Mouse (Mus musculus): ENCODE results near the gene Gabarapl2.

The Gabarapl2 gene

GRCm38 (mm10) chr8:111940171-111941100 is at the start of gene Gabarapl2:
Gene Gabarapl2 (plus strand): TSS chr8:111940703.
- DNase-seq (ENCODE audit: low read depth, low spot score): peak; percentile 93

DNA sequence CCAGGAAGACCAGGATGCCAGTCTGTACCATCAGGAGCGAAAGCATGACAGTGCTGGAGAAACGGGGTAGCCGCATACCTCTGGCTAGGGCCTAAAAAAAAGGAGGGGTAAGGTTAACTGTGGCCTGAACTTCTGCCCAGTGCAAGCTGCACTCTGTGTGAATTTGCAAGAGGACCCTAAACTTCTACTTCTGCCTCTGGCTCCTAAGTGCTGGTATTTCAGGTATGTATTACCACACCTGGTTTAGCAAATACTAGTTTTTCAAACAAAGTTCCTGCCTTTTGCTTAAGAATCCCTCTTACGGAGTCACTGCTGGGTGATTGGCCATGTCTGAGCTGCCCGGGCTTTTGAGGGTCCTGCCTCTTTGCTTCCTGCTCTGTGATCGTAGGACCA is 49.6 kb upstream of the Gabarapl2 start:
- no peak for DNase-seq (ENCODE audit: low read depth, low spot score)

GRCm38 (mm10) chr8:111891983-111892382 is 48.5 kb upstream of the Gabarapl2 start:
- no peak for DNase-seq (ENCODE audit: low read depth, low spot score)

- DNase-seq (ENCODE audit: low read depth, low spot score): no peak
These were observed 47.9 kb upstream of the Gabarapl2 start for GRCm38 (mm10) chr8:111892615-111893014.

GRCm38 (mm10) chr8:111894955-111895354 is 45.5 kb upstream of the Gabarapl2 start:
- DNase-seq (ENCODE audit: low read depth, low spot score): no peak

- DNase-seq (ENCODE audit: low read depth, low spot score): no peak
These were observed 41.9 kb upstream of the Gabarapl2 start for GRCm38 (mm10) chr8:111898586-111898985.

- DNase-seq (ENCODE audit: low read depth, low spot score): no peak
These were observed 38.4 kb upstream of the Gabarapl2 start for GRCm38 (mm10) chr8:111902080-111902479.

GRCm38 (mm10) chr8:111905500-111906121 is 34.9 kb upstream of the Gabarapl2 start:
- DNase-seq (ENCODE audit: low read depth, low spot score): no peak

GRCm38 (mm10) chr8:111909621-111910450 is 30.7 kb upstream of the Gabarapl2 start, which contains the start of gene Chst5:
Gene Chst5 (minus strand): TSS chr8:111910447.
- no peak for DNase-seq (ENCODE audit: low read depth, low spot score)

DNA sequence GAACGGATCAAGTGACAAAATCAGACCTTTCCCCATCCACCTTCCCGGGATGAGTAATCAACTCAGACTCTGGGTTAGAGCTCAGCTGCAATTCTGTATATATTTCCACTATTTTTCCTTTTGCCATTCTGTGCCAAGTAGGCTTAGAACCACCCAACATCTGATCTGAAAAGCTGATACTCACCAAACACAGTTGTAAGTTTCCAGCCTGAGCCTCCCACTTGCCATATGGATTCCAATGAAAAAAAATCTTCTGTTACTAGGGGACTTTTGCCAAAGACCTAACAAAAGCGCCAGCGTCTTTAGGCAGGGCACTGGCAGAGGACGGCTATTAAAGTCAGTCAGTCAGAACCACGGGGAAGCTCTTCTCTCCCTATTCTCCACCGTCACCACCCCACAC is 28.9 kb upstream of the Gabarapl2 start:
- DNase-seq (ENCODE audit: low read depth, low spot score): no peak

GRCm38 (mm10) chr8:111912860-111913432 is 27.6 kb upstream of the Gabarapl2 start:
- no peak for DNase-seq (ENCODE audit: low read depth, low spot score)

GRCm38 (mm10) chr8:111919663-111920062 is 20.8 kb upstream of the Gabarapl2 start:
- peak; percentile 33 for DNase-seq (ENCODE audit: low read depth, low spot score)

DNA sequence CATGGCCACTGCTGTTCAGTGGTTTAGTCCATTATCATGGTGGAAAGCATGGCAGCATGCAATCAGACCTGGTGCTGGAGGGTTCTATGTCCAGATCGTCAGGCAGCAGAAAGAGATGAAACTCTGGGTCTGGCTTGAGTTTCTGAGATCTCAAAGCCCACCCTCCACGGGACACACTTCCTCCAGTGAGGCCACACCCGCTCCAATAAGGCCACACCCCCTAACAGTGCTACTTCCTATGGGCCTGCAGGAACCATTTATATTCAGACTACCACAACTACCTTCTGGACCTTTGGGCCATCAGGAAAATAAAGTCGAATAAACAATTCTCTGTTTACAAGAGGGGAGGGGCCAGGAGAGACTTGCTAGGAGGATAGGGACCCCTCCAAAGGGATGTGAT is 19.5 kb upstream of the Gabarapl2 start:
- DNase-seq (ENCODE audit: low read depth, low spot score): no peak

DNA sequence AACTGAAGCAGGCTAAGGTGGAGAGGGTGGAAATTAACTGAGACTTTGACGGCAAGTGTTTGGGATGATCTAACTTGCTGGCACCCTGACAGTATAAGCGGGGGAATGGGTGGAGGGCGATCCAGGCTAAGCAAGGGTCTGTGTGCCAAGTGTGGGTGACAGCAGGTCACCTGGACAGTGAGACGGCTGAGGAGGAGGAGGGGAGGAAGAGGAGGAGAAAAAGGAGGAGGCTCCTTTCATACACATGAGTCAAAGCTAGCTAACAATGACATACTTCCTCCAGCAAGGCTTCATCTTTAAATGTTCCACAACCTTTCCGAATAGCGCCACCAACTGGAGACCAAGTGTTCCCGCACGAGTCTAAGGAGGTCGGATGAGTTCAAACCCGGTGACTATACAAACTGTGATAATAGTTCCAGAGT is 17.1 kb upstream of the Gabarapl2 start:
- DNase-seq (ENCODE audit: low read depth, low spot score): peak; percentile 62

DNA sequence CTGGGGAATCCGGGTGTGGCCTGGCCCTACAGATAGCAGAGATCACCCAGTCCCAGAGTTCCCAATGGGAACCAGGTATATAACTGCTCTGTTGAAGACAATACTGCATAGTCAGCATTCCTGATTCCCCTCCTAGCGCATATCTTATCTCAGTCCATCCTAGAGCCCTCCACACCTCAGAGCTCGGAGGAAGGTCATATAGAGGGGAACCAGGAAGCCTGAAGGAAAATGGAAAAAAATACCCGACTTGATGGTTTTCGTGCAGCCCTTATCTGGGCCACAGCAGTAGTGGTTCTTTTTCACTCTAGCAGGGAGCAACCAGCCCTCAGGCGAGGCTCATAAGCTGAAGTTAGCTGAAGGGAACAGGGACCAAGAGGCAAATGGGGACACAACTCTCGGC is 15.5 kb upstream of the Gabarapl2 start:
- DNase-seq (ENCODE audit: low read depth, low spot score): no peak

GRCm38 (mm10) chr8:111929648-111930344 is 10.7 kb upstream of the Gabarapl2 start:
- DNase-seq (ENCODE audit: low read depth, low spot score): no peak

DNA sequence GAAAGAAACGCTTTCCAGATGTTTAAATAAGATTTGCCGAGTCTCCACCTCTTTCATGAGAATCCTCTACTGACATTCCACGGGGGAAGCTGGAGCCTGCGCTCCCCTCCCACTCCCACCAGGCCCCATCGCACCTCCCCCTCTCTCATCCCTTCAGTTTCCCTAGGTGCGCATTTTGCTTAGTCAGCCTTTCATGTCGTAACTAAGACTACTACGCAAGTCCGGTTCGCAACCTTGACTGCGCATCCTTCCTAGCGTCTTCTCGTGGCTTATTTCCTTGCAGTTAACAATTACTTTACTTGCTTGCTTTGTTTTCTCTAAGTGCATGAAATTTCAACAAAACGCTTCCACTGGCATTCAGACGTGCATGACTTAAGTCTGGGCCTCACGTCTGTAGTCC is 8.8 kb upstream of the Gabarapl2 start:
- DNase-seq (ENCODE audit: low read depth, low spot score): no peak

- peak; percentile 35 for DNase-seq (ENCODE audit: low read depth, low spot score)
These were observed 7.7 kb upstream of the Gabarapl2 start for GRCm38 (mm10) chr8:111932580-111933336.

- DNase-seq (ENCODE audit: low read depth, low spot score): peak; percentile 92
These were observed 7.0 kb upstream of the Gabarapl2 start, which contains the start of gene Tmem231 for GRCm38 (mm10) chr8:111933348-111934076. Gene Tmem231 (minus strand): TSS chr8:111933881.

Measured in CD4-positive helper T cell, adult 2 months (primary cell).